Mouse (Mus musculus) c-Kit-positive CD71-positive TER-119-negative erythroid progenitor cells, embryonic 14.5 days (primary cell): Measurements from ENCODE around the gene Foxn4.

Experiments used
- DNase-seq: peaks from one replicate; pipeline ENCODE4 v3.0.0-alpha.2; 2013; ENCODE audit warnings: low read depth

Foxn4 gene

GRCm38 (mm10) chr5:114273693-114274402 is at the start of gene Foxn4:
Gene Foxn4 (minus strand): TSS chr5:114273807.
- DNase-seq, result no peak

- no peak for DNase-seq
Observed at GRCm38 (mm10) chr5:114323105-114323790, 49.6 kb upstream of the Foxn4 start.

GRCm38 (mm10) chr5:114309680-114310036 is 36.1 kb upstream of the Foxn4 start:
- DNase-seq, result no peak

- peak; percentile 21 for DNase-seq
Observed at GRCm38 (mm10) chr5:114308765-114309679, 35.4 kb upstream of the Foxn4 start.

GRCm38 (mm10) chr5:114306496-114306895 is 32.9 kb upstream of the Foxn4 start:
- no peak for DNase-seq

- DNase-seq, result no peak
Observed at GRCm38 (mm10) chr5:114303166-114303565, 29.6 kb upstream of the Foxn4 start.

- no peak for DNase-seq
Observed at GRCm38 (mm10) chr5:114299883-114300610, 26.4 kb upstream of the Foxn4 start.

- no peak for DNase-seq
Observed at GRCm38 (mm10) chr5:114299156-114299855, 25.7 kb upstream of the Foxn4 start.

- no peak for DNase-seq
Observed at GRCm38 (mm10) chr5:114298212-114298894, 24.7 kb upstream of the Foxn4 start.

GRCm38 (mm10) chr5:114296693-114297631 is 23.4 kb upstream of the Foxn4 start:
- DNase-seq, result peak; percentile 27

GRCm38 (mm10) chr5:114290004-114290403 is 16.4 kb upstream of the Foxn4 start:
- no peak for DNase-seq

- DNase-seq, result no peak
Observed at GRCm38 (mm10) chr5:114288874-114289273, 15.3 kb upstream of the Foxn4 start, which contains the start of gene Myo1h. Gene Myo1h (plus strand): TSS chr5:114289166.

- no peak for DNase-seq
Observed at GRCm38 (mm10) chr5:114288396-114288795, 14.8 kb upstream of the Foxn4 start.

- no peak for DNase-seq
Observed at GRCm38 (mm10) chr5:114286872-114287571, 13.4 kb upstream of the Foxn4 start.

- no peak for DNase-seq
Observed at GRCm38 (mm10) chr5:114286102-114286501, 12.5 kb upstream of the Foxn4 start.

GRCm38 (mm10) chr5:114285398-114285700 is 11.7 kb upstream of the Foxn4 start:
- no peak for DNase-seq

GRCm38 (mm10) chr5:114284604-114285397 is 11.2 kb upstream of the Foxn4 start:
- DNase-seq, result no peak

- DNase-seq, result no peak
Observed at GRCm38 (mm10) chr5:114282346-114282745, 8.7 kb upstream of the Foxn4 start.
